Mouse (Mus musculus): ENCODE results near the gene Mmp2. TPM values are rescaled to one million over a fixed set of nuclear protein-coding genes. Genes with fewer than 3 reads are reported as not detected.

Gene Mmp2
- total and polyA plus RNA-seq, 3 experiments = not detected

DNA sequence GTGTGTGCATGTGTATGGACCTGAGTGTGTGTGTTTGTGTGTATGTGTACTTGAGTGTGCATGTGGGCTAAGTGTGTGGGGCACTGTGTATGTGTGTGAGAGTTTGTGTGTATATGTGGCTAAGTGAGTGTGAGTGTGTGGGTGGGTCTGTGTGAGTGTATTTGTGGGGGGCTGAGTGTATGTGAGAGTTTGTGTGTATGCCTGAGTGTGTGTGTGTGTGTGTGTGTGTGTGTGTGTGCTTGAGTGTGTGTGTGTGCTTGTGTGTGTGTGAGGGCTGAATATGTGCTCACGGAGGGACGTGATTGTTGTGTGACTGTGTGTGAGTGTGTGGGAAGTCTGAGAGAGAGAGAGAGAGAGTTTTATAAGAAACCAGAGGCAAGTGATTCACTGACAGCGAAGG is 24.3 kb downstream of the Mmp2 start:
- Histone ChIP-seq H3K9ac (ENCODE audit: insufficient read depth, low read depth) (no peak overlapping the region), H3K4me1 (ENCODE audit: control insufficient read depth in 1 of 2, insufficient read depth in 2 of 2) (no peaks in the 10 kb centered on the region), H3K4me3 (replicated peaks in 1 of 3; ENCODE audit: low read depth in 2 of 3, low read length in 2 of 3, poor library complexity in 1 of 3) (no peak overlapping the region), H3K4me2 (ENCODE audit: insufficient read depth, low read depth, poor library complexity, severe bottlenecking) (no peak overlapping the region), H3K27me3 (replicated peaks) (no peaks in the 10 kb centered on the region), H3K36me3 (replicated peaks in 1 of 2; ENCODE audit: control insufficient read depth in 1 of 2, insufficient read depth in 1 of 2, low read length in 1 of 2) (no peaks in the 10 kb centered on the region), H3K9me3 (replicated peaks; ENCODE audit: low read length) (peaks cover 94% of the 10 kb centered on the region), H3K79me2 (replicated peaks; ENCODE audit: control insufficient read depth, extremely low read depth, insufficient read depth, poor library complexity, severe bottlenecking) (no peaks in the 10 kb centered on the region), H3K27ac (ENCODE audit: insufficient read depth, low read depth) (no peak overlapping the region)
- DNase-seq (ENCODE audit: extremely low read depth) = no peak
- dilution Hi-C loops (cut with MboI; ENCODE audit: extremely low pct_ligation_motif_present, extremely low pct_unique_long_range_greater_than_20kb, low sequenced_read_pairs) = no loop called here
- TF ChIP-seq MXI1 (IDR thresholded peaks at IDR 0.05; ENCODE audit: low read depth, low read length) (no peak), JUN (IDR thresholded peaks at IDR 0.05; ENCODE audit: insufficient read depth, low read depth, low read length) (no peak)
- in situ Hi-C loops (cut with MboI; ENCODE audit: low pct_ligation_motif_present, low pct_unique_long_range_greater_than_20kb, low sequenced_read_pairs) = no loop called here

- Histone ChIP-seq H3K4me2 (ENCODE audit: insufficient read depth, low read depth, poor library complexity, severe bottlenecking) (no peak overlapping the region), H3K27ac (ENCODE audit: insufficient read depth, low read depth) (no peak overlapping the region), H3K4me1 (ENCODE audit: control insufficient read depth in 1 of 2, insufficient read depth in 2 of 2) (no peaks in the 10 kb centered on the region), H3K27me3 (replicated peaks) (no peaks in the 10 kb centered on the region), H3K36me3 (replicated peaks in 1 of 2; ENCODE audit: control insufficient read depth in 1 of 2, insufficient read depth in 1 of 2, low read length in 1 of 2) (no peaks in the 10 kb centered on the region), H3K9me3 (replicated peaks; ENCODE audit: low read length) (peaks cover 82% of the 10 kb centered on the region), H3K4me3 (replicated peaks in 1 of 3; ENCODE audit: low read depth in 2 of 3, low read length in 2 of 3, poor library complexity in 1 of 3) (no peak overlapping the region), H3K79me2 (replicated peaks; ENCODE audit: control insufficient read depth, extremely low read depth, insufficient read depth, poor library complexity, severe bottlenecking) (no peaks in the 10 kb centered on the region), H3K9ac (ENCODE audit: insufficient read depth, low read depth) (no peak overlapping the region)
- in situ Hi-C loops (cut with MboI; ENCODE audit: low pct_ligation_motif_present, low pct_unique_long_range_greater_than_20kb, low sequenced_read_pairs) = no loop called here
- DNase-seq (ENCODE audit: extremely low read depth) = no peak
- no peak for TF ChIP-seq ZNF384 (IDR thresholded peaks at IDR 0.05; ENCODE audit: low read depth, low read length)
- TF ChIP-seq NELFE (IDR thresholded peaks at IDR 0.05; ENCODE audit: low read depth, low read length) = no peak
- TF ChIP-seq ELF1 (IDR thresholded peaks at IDR 0.05; ENCODE audit: low read depth, low read length) = no peak
- TF ChIP-seq ZKSCAN1 (IDR thresholded peaks at IDR 0.05; ENCODE audit: borderline replicate concordance, low read depth, low read length) = no peak
- no peak for TF ChIP-seq POLR2AphosphoS2 (IDR thresholded peaks at IDR 0.05; ENCODE audit: low read depth, low read length)
- TF ChIP-seq JUND (conservative IDR thresholded peaks at IDR 0.05; ENCODE audit: low read depth, low read length) = no peak
- TF ChIP-seq KAT2A (IDR thresholded peaks at IDR 0.05; ENCODE audit: insufficient replicate concordance, low read length) = no peak
- dilution Hi-C loops (cut with MboI; ENCODE audit: extremely low pct_ligation_motif_present, extremely low pct_unique_long_range_greater_than_20kb, low sequenced_read_pairs) = no loop called here
Observed at GRCm38 (mm10) chr8:92853188-92853983, 26.3 kb downstream of the Mmp2 start.

DNA sequence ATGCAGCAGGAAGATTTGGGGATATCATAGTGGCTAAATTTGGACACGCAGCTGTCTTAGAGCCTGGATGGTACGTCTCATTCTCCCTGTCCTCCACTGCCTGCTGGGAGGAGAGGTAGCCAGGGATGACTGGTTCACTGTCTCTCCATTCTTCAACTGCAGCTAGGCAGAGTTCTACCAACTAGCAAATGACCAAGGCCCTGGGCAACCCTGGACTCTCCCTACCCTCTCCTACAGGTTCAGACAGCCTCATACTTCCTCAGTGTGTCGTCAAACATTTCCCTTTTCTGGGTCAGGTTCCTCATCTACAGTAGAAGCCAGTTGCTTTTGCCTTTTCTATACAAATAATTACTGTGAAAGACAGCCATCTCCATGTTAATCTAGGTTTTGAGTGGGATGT is 27.6 kb downstream of the Mmp2 start:
- no peak overlapping the region for H3K4me3 ChIP-seq (replicated peaks in 1 of 3; ENCODE audit: low read depth in 2 of 3, low read length in 2 of 3, poor library complexity in 1 of 3)
- no peak for DNase-seq (ENCODE audit: extremely low read depth)
- dilution Hi-C loops (cut with MboI; ENCODE audit: extremely low pct_ligation_motif_present, extremely low pct_unique_long_range_greater_than_20kb, low sequenced_read_pairs) (no loop called here), in situ Hi-C loops (cut with MboI; ENCODE audit: low pct_ligation_motif_present, low pct_unique_long_range_greater_than_20kb, low sequenced_read_pairs) (no loop called here)
- H3K9me3 ChIP-seq (replicated peaks; ENCODE audit: low read length) = peaks cover 78% of the 10 kb centered on the region
- no peaks in the 10 kb centered on the region for H3K79me2 ChIP-seq (replicated peaks; ENCODE audit: control insufficient read depth, extremely low read depth, insufficient read depth, poor library complexity, severe bottlenecking)
- no peaks in the 10 kb centered on the region for H3K36me3 ChIP-seq (replicated peaks in 1 of 2; ENCODE audit: control insufficient read depth in 1 of 2, insufficient read depth in 1 of 2, low read length in 1 of 2)
- no peak overlapping the region for H3K27ac ChIP-seq (ENCODE audit: insufficient read depth, low read depth)
- no peaks in the 10 kb centered on the region for H3K27me3 ChIP-seq (replicated peaks)
- H3K9ac ChIP-seq (ENCODE audit: insufficient read depth, low read depth) = no peak overlapping the region
- no peaks in the 10 kb centered on the region for H3K4me1 ChIP-seq (ENCODE audit: control insufficient read depth in 1 of 2, insufficient read depth in 2 of 2)
- H3K4me2 ChIP-seq (ENCODE audit: insufficient read depth, low read depth, poor library complexity, severe bottlenecking) = no peak overlapping the region
- no peak for TF ChIP-seq ELF1 (IDR thresholded peaks at IDR 0.05; ENCODE audit: low read depth, low read length)
- no peak for TF ChIP-seq ZKSCAN1 (IDR thresholded peaks at IDR 0.05; ENCODE audit: borderline replicate concordance, low read depth, low read length)
- TF ChIP-seq UBTF (IDR thresholded peaks at IDR 0.05; ENCODE audit: low read depth, low read length) = no peak
- TF ChIP-seq PAX5 (IDR thresholded peaks at IDR 0.05; ENCODE audit: low read length) = no peak
- no peak for TF ChIP-seq POLR2A (IDR thresholded peaks at IDR 0.05; ENCODE audit: low read depth, low read length)
- TF ChIP-seq CHD2 (IDR thresholded peaks at IDR 0.05; ENCODE audit: low read length) = no peak
- TF ChIP-seq MAZ (IDR thresholded peaks at IDR 0.05; ENCODE audit: low read depth, low read length) = no peak
- TF ChIP-seq CHD1 (IDR thresholded peaks at IDR 0.05; ENCODE audit: low read depth, low read length) = no peak
- no peak for TF ChIP-seq TBP (conservative IDR thresholded peaks at IDR 0.05; ENCODE audit: low read depth, low read length)
- TF ChIP-seq USF2 (conservative IDR thresholded peaks at IDR 0.05; ENCODE audit: low read depth, low read length) = no peak
- no peak for TF ChIP-seq BHLHE40 (IDR thresholded peaks at IDR 0.05; ENCODE audit: low read depth, low read length)
- no peak for TF ChIP-seq EP300 (IDR thresholded peaks at IDR 0.05; ENCODE audit: low read length)
- no peak for TF ChIP-seq JUND (conservative IDR thresholded peaks at IDR 0.05; ENCODE audit: low read depth, low read length)
- TF ChIP-seq TCF12 (IDR thresholded peaks at IDR 0.05; ENCODE audit: low read depth, low read length) = no peak
- TF ChIP-seq E2F4 (IDR thresholded peaks at IDR 0.05; ENCODE audit: insufficient replicate concordance, low read depth, low read length) = no peak
- no peak for TF ChIP-seq NELFE (IDR thresholded peaks at IDR 0.05; ENCODE audit: low read depth, low read length)
- no peak for TF ChIP-seq ETS1 (conservative IDR thresholded peaks at IDR 0.05; ENCODE audit: low read depth, low read length)

Measured in CH12.LX (cell line).